Mouse (Mus musculus): ENCODE data around the gene Ehmt2. TPM values are rescaled to one million over a fixed set of nuclear protein-coding genes. Genes with fewer than 3 reads are reported as not detected.
A peak's percentile ranks its signal among the peaks of the same experiment; 100 is the strongest.

Ehmt2 gene
- polyA plus RNA-seq, 1 experiment: 6.4 TPM

GRCm38 (mm10) chr17:34861704-34862415 lies 36.4 kb upstream of the Ehmt2 start:
- Histone ChIP-seq H3K27me3 (ENCODE audit: control insufficient read depth) (no peaks in the 10 kb centered on the region), H3K9me3 (ENCODE audit: control insufficient read depth, low read length) (no peaks in the 10 kb centered on the region), H3K4me3 (replicated peaks) (peak overlapping the region; percentile 43), H3K4me1 (ENCODE audit: control insufficient read depth) (peaks cover 3% of the 10 kb centered on the region; the same call in 1 of the 2 replicates), H3K36me3 (ENCODE audit: control insufficient read depth) (peaks cover 22% of the 10 kb centered on the region)
- TF ChIP-seq TAL1 (IDR thresholded peaks at IDR 0.05; ENCODE audit: low read length) (no peak), GATA1 (IDR thresholded peaks at IDR 0.05; ENCODE audit: low read length) (no peak)

DNA sequence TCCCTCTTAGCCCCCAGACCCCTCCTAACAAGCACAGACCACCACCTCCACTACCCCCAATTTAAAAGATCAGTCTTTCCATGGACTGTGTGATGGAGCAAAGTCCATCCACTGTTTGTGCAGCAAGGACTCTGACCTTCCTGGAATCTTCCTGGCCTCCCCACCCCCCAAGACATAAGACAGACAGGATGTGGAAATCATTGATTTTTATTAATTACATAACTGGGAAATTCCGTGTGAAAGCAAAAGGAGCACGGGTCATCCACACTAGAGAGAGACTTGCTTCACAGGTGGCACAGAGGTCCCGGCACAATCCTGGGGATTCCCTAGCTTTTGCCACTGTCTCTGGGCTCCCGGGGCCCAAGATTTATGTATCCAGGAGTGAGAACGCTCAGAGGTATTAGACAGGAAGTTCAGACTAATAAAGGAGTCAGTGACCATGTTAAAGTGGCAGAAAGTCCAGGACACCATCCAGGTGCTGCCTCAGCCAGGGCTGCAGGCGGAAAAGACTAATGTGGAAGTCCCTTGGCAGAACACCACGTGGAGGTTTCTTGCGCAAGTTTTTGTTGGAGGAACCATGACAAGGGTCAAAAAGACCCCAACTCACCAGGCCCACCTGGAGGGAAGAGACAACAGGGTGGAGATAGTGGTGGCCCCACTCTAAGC lies 35.7 kb upstream of the Ehmt2 start, which contains the start of gene Cfb:
Cfb (minus strand) TSS at position 103 of the 666 bp plus-strand sequence.
- H3K4me1 ChIP-seq (ENCODE audit: control insufficient read depth): peaks cover 3% of the 10 kb centered on the region; the same call in 1 of the 2 replicates
- TF ChIP-seq GATA1 (IDR thresholded peaks at IDR 0.05; ENCODE audit: low read length) (no peak), TAL1 (IDR thresholded peaks at IDR 0.05; ENCODE audit: low read length) (no peak)
- H3K36me3 ChIP-seq (ENCODE audit: control insufficient read depth): peaks cover 15% of the 10 kb centered on the region
- H3K9me3 ChIP-seq (ENCODE audit: control insufficient read depth, low read length): no peaks in the 10 kb centered on the region
- H3K4me3 ChIP-seq (replicated peaks): peak within 1 kb of the TSS; percentile 43
- no peaks in the 10 kb centered on the region for H3K27me3 ChIP-seq (ENCODE audit: control insufficient read depth)

GRCm38 (mm10) chr17:34865981-34866380 lies 32.3 kb upstream of the Ehmt2 start:
- no peaks in the 10 kb centered on the region; the same call in 1 of the 2 replicates for H3K36me3 ChIP-seq (ENCODE audit: control insufficient read depth)
- TF ChIP-seq TAL1 (IDR thresholded peaks at IDR 0.05; ENCODE audit: low read length) (no peak), GATA1 (IDR thresholded peaks at IDR 0.05; ENCODE audit: low read length) (no peak)
- H3K27me3 ChIP-seq (ENCODE audit: control insufficient read depth): peaks cover 1% of the 10 kb centered on the region; the same call in 1 of the 2 replicates
- no peaks in the 10 kb centered on the region for H3K4me1 ChIP-seq (ENCODE audit: control insufficient read depth)
- H3K9me3 ChIP-seq (ENCODE audit: control insufficient read depth, low read length): peaks cover 2% of the 10 kb centered on the region; the same call in 1 of the 2 replicates
- H3K4me3 ChIP-seq (replicated peaks): no peak overlapping the region

- TF ChIP-seq TAL1 (IDR thresholded peaks at IDR 0.05; ENCODE audit: low read length) (no peak), GATA1 (IDR thresholded peaks at IDR 0.05; ENCODE audit: low read length) (no peak)
- H3K4me3 ChIP-seq (replicated peaks): no peak overlapping the region
- no peaks in the 10 kb centered on the region; the same call in 1 of the 2 replicates for H3K36me3 ChIP-seq (ENCODE audit: control insufficient read depth)
- no peaks in the 10 kb centered on the region for H3K4me1 ChIP-seq (ENCODE audit: control insufficient read depth)
- H3K9me3 ChIP-seq (ENCODE audit: control insufficient read depth, low read length): peaks cover 3% of the 10 kb centered on the region; the same call in 1 of the 2 replicates
- H3K27me3 ChIP-seq (ENCODE audit: control insufficient read depth): peaks cover 6% of the 10 kb centered on the region
Measured at GRCm38 (mm10) chr17:34874321-34874720, 23.9 kb upstream of the Ehmt2 start.

GRCm38 (mm10) chr17:34879336-34879879 lies 18.9 kb upstream of the Ehmt2 start, which contains the start of gene Zbtb12:
TSS of gene Zbtb12 (plus strand) at chr17:34879483.
- TF ChIP-seq GATA1 (IDR thresholded peaks at IDR 0.05; ENCODE audit: low read length): no peak
- TF ChIP-seq TAL1 (IDR thresholded peaks at IDR 0.05; ENCODE audit: low read length): no peak
- H3K36me3 ChIP-seq (ENCODE audit: control insufficient read depth): no peaks in the 10 kb centered on the region
- peaks cover 20% of the 10 kb centered on the region for H3K4me1 ChIP-seq (ENCODE audit: control insufficient read depth)
- H3K27me3 ChIP-seq (ENCODE audit: control insufficient read depth): no peaks in the 10 kb centered on the region
- no peaks in the 10 kb centered on the region for H3K9me3 ChIP-seq (ENCODE audit: control insufficient read depth, low read length)
- no peak within 1 kb of the TSS for H3K4me3 ChIP-seq (replicated peaks)

GRCm38 (mm10) chr17:34881166-34881565 lies 17.1 kb upstream of the Ehmt2 start:
- no peaks in the 10 kb centered on the region for H3K27me3 ChIP-seq (ENCODE audit: control insufficient read depth)
- TF ChIP-seq TAL1 (IDR thresholded peaks at IDR 0.05; ENCODE audit: low read length) (no peak), GATA1 (IDR thresholded peaks at IDR 0.05; ENCODE audit: low read length) (no peak)
- H3K9me3 ChIP-seq (ENCODE audit: control insufficient read depth, low read length): no peaks in the 10 kb centered on the region
- peak overlapping the region; percentile 41 for H3K4me3 ChIP-seq (replicated peaks)
- peaks cover 28% of the 10 kb centered on the region for H3K4me1 ChIP-seq (ENCODE audit: control insufficient read depth)
- no peaks in the 10 kb centered on the region for H3K36me3 ChIP-seq (ENCODE audit: control insufficient read depth)

DNA sequence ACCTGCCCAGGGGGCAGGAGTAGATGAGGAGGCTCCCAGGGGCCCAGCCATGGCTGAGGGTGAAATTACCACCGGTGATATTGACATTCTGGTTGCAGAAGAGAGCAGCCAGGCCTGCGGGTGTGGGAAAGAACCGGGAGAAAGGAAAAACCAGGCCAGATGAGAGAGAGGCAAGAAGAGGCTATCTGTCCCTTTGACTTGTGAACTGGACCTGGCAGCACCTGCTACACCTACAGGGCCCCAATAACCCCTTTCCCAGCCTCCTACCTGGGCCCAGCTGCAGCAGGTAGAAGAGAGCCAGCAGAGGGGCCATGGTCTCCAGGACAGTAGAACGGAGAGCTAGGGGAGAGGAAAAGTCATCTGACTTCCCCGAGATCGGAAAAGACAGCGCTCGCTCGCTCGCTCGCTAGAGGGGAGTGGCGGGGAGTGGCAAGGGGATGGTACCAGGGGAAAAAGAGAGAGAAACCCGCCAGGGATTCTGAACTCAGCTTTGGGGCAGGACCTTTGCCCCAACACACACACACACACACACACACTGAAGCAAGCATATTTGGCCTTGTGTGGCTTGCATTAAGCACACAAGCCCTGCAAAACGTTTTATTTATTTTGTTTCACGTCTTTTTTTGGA lies 16.5 kb upstream of the Ehmt2 start, which contains the start of gene Gm20547:
Gm20547 (minus strand) TSS at position 360 of the 628 bp plus-strand sequence.
- Histone ChIP-seq H3K27me3 (ENCODE audit: control insufficient read depth) (no peaks in the 10 kb centered on the region), H3K36me3 (ENCODE audit: control insufficient read depth) (no peaks in the 10 kb centered on the region), H3K4me1 (ENCODE audit: control insufficient read depth) (peaks cover 30% of the 10 kb centered on the region), H3K9me3 (ENCODE audit: control insufficient read depth, low read length) (no peaks in the 10 kb centered on the region), H3K4me3 (replicated peaks) (peak within 1 kb of the TSS; percentile 41)
- no peak for TF ChIP-seq TAL1 (IDR thresholded peaks at IDR 0.05; ENCODE audit: low read length)
- TF ChIP-seq GATA1 (IDR thresholded peaks at IDR 0.05; ENCODE audit: low read length): no peak

GRCm38 (mm10) chr17:34883332-34883731 lies 14.9 kb upstream of the Ehmt2 start:
- H3K4me3 ChIP-seq (replicated peaks): no peak overlapping the region

More at GRCm38 (mm10) chr17:34883332-34883731, 14.9 kb upstream of the Ehmt2 start:
- no peaks in the 10 kb centered on the region for H3K9me3 ChIP-seq (ENCODE audit: control insufficient read depth, low read length)
- H3K27me3 ChIP-seq (ENCODE audit: control insufficient read depth): no peaks in the 10 kb centered on the region
- H3K4me1 ChIP-seq (ENCODE audit: control insufficient read depth): peaks cover 30% of the 10 kb centered on the region
- no peak for TF ChIP-seq TAL1 (IDR thresholded peaks at IDR 0.05; ENCODE audit: low read length)
- TF ChIP-seq GATA1 (IDR thresholded peaks at IDR 0.05; ENCODE audit: low read length): no peak
- H3K36me3 ChIP-seq (ENCODE audit: control insufficient read depth): no peaks in the 10 kb centered on the region

Data from erythroblast, embryonic 14.5 days (primary cell).